Mouse (Mus musculus) c-Kit-positive CD71-positive TER-119-negative erythroid progenitor cells, embryonic 14.5 days (primary cell): ENCODE results near the gene Rbl2.

Experiments used
- DNase-seq: peaks from one replicate; pipeline ENCODE4 v3.0.0-alpha.2; 2013; ENCODE audit warnings: low read depth

Gene Rbl2

GRCm38 (mm10) chr8:91069834-91070233 is at the start of gene Rbl2:
Gene Rbl2, plus strand, starts transcription at chr8:91070057.
- peak; percentile 90 for DNase-seq

- DNase-seq: no peak
These were observed 35.4 kb upstream of the Rbl2 start for GRCm38 (mm10) chr8:91034417-91034816.

- DNase-seq: no peak
These were observed 33.0 kb upstream of the Rbl2 start for GRCm38 (mm10) chr8:91036905-91037304.

DNA sequence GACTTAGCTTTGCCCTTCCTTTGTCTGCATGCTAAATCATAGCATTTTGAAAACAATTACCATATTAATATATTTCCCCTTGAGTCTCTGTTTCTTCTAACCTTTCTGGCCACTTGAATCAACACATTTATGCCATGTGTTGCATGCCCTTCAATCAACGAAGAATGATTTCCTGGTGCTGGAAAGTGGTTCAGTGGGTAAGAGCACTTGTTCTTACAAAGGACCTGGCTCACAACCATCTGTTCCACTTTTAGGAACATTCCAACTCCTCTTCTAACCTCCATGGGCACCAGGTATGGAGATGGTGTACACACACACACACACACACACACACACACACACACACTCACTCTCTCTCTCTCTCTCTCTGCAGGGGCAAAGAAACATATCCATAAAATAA is 31.2 kb upstream of the Rbl2 start:
- DNase-seq: no peak

GRCm38 (mm10) chr8:91046370-91046769 is 23.5 kb upstream of the Rbl2 start:
- no peak for DNase-seq

GRCm38 (mm10) chr8:91051037-91051436 is 18.8 kb upstream of the Rbl2 start:
- DNase-seq: no peak

GRCm38 (mm10) chr8:91054418-91054817 is 15.4 kb upstream of the Rbl2 start:
- no peak for DNase-seq

- DNase-seq: no peak
These were observed 13.0 kb upstream of the Rbl2 start for GRCm38 (mm10) chr8:91056848-91057247.

- DNase-seq: no peak
These were observed 10.7 kb upstream of the Rbl2 start for GRCm38 (mm10) chr8:91059086-91059578.

DNA sequence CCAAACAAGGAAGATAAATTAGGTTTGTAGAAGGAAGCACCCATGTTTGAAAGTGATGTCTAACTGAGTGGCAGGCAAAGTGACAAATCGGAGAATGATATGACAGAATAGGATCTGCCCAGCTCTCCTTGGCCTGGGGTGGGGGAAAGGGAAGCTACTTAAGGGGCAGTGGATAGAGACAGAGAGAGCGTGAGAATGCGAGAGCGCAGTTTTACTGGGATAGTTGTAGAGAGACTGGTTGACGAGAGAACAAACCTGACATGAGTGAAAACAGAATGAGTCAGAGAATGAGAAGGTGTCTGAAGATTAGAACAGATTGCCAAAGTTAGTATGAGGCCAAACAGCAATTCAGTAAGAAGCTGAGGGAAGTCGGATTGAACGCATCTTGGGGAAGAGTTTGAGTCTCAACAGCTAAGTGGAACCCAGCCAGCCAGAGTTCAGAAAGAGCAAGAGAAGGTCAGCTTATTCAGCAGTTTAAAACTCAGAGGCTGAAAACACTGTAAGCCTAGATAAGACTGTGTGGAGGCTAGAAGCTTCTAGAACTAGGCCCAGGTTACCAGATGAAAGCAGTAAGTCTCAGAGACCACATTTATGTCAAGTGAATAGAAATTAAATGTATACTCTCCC is 9.9 kb upstream of the Rbl2 start:
- no peak for DNase-seq

GRCm38 (mm10) chr8:91060555-91061471 is 9.0 kb upstream of the Rbl2 start:
- peak; percentile 54 for DNase-seq

- no peak for DNase-seq
These were observed 4.7 kb upstream of the Rbl2 start for GRCm38 (mm10) chr8:91065179-91065578.

- no peak for DNase-seq
These were observed 450 bp upstream of the Rbl2 start for GRCm38 (mm10) chr8:91069407-91069806.

DNA sequence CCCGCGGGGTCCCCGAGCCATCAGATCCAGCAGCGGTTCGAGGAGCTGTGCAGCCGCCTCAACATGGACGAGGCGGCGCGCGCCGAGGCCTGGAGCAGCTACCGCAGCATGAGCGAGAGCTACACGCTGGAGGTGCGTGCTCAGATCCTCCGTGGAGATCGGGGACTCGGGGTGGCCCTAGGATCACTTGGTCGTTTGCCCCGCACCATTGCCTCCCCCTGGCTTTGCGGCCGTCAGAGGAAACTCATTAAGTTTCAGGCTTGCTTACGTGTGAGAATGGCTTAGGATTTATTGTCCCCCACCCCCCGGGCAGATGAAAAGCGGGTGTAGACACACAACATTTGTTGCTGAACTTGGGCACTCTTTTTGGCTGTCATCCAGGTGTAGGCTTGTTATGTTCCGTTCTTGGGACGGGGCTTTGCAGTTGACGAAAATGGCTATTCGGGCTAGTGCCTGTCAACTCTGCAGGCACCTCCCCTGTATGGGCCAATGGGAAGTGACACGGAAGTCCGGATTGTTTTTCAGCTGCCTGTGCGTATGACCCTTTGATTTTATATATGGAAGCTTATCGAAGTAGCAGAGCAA is 510 bp downstream of the Rbl2 start:
- peak; percentile 77 for DNase-seq

- no peak for DNase-seq
These were observed 7.4 kb downstream of the Rbl2 start for GRCm38 (mm10) chr8:91077077-91077867.

DNA sequence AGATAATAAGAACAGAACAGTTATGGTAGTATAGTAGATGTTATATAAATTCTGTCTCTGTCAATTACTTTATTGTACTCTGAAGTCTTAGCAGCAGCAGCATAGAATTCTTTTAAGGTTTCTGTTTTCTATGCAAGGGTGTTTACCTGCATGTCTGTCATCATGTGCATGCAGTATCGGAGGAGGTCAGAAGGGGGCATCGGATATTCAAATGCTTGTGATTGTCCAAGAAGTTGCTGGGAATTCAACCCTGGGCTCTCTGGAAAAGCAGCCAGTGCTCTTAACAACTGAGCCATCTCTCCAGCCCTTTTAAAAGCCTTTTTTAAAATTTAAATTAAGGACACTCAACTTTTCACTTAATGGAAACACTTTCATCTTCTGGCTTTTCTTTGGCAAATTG is 9.8 kb downstream of the Rbl2 start:
- peak; percentile 55 for DNase-seq

DNA sequence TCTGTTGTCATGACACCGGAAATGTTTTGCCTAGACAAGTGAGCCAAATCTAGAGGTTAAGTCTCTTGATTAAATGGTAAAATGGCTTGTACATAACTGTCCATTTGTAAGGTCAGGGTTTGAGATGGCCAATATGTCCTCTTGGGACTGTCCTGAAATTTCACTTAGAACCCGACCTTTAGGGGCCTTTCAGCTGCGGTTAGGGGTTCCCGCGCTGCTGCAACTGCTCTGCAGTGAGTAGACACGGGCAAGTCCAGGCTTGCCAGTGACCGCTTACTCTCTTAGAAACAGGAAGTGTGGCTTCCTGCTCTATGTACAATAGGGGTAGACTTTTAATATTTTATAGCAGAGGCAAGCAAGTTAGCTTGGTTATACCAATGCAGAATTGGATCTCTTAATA is 12.1 kb downstream of the Rbl2 start:
- no peak for DNase-seq

- no peak for DNase-seq
These were observed 12.6 kb downstream of the Rbl2 start for GRCm38 (mm10) chr8:91082428-91082827.

- no peak for DNase-seq
These were observed 18.6 kb downstream of the Rbl2 start for GRCm38 (mm10) chr8:91088452-91088851.

- no peak for DNase-seq
These were observed 19.7 kb downstream of the Rbl2 start for GRCm38 (mm10) chr8:91089601-91090000.

GRCm38 (mm10) chr8:91094135-91094534 is 24.3 kb downstream of the Rbl2 start:
- no peak for DNase-seq

DNA sequence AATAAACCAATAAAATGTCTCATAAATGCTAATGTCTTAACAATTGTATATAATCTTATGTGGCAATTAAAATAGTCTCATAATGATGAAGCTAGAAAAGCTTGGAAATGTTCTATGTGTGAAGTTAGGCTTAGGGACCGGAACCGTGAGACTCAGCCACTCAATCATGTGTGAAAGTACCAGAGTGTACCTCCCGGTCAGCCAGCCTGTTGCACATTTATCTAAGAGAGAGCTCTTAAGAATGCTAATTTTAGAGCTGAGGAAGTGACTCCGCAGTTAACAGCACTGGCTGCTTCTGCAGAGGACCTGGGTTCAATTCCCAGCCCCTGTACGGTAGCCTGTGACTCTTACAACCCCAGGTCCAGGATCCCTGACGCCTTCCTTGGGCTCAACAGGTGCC is 28.2 kb downstream of the Rbl2 start:
- no peak for DNase-seq
